8 mouse cellular contexts compared by ENCODE assay signal in the genomic region with DNA sequence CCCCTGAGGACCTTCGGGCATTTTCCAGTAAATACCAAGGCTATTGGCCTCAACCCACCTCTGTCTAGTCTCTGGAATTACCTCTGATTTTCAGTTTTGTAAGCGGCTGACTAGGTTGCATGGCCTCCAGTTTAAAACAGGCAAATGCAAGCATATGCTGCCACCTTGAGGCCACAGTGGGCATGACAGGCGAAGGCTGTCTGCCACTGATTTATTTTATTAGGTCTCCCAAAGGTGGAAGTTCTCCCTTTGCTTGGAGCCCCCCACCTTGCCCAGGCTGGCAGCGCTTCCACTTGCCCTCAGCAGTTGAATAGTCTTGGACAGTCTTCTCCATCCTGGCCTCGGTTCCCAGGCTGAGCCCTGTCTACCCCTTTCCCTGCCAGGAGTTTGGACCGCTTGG.
DNase-seq lines count a peak whose midpoint lies in the region; ATAC-seq lines count a peak whose summit lies in the region.

No protein-coding gene starts in this region.

- ATAC-seq in erythroblast, adult 5-6 weeks (replicated peaks; ENCODE audit: low FRiP score, poor library complexity, severe bottlenecking), result peak; percentile 72
- ATAC-seq in megakaryocyte-erythroid progenitor cell, adult 5-6 weeks (replicated peaks; ENCODE audit: low FRiP score, low TSS enrichment, poor library complexity, severe bottlenecking), result peak; percentile 53

- peak; percentile 82 for DNase-seq in MN1 (ENCODE audit: low spot score)
- DNase-seq in brain, adult 2 months (ENCODE audit: low read depth, low spot score), result peak; percentile 90
- DNase-seq in hindbrain, embryonic 10.5 days (ENCODE audit: low spot score), result peak; percentile 88
- peak; percentile 75 for DNase-seq in left cerebral cortex, adult 11 months (ENCODE audit: low spot score)
- peak; percentile 75 for DNase-seq in right cerebral cortex, postnatal 25 days
- DNase-seq in urinary bladder, postnatal 36 days (ENCODE audit: low spot score in 2 of 2), result peak; percentile 70 to 73

- no peaks in the 10 kb centered on the region for H3K9me3 ChIP-seq in hindbrain, embryonic 10.5 days

- peaks cover 9% of the 10 kb centered on the region for H3K4me1 ChIP-seq in hindbrain, embryonic 10.5 days (replicated peaks)

- H3K27me3 ChIP-seq in hindbrain, embryonic 10.5 days (ENCODE audit: insufficient read depth, poor library complexity, severe bottlenecking), result peaks cover 15% of the 10 kb centered on the region; the same call in 1 of the 2 replicates

- 22% methylated on average over 6 of the region's 6 CpGs for WGBS in hindbrain, embryonic 10.5 days

- no peak overlapping the region for H3K27ac ChIP-seq in hindbrain, embryonic 10.5 days

- no peak overlapping the region for H3K4me3 ChIP-seq in hindbrain, embryonic 10.5 days

- no peaks in the 10 kb centered on the region for H3K36me3 ChIP-seq in hindbrain, embryonic 10.5 days
